Mouse (Mus musculus): ENCODE data around the gene Grin2c. TPM values are rescaled to one million over a fixed set of nuclear protein-coding genes. Genes with fewer than 3 reads are reported as not detected.

Grin2c gene
- total and polyA plus RNA-seq, 3 experiments, result not detected

- Histone ChIP-seq H3K4me1 (ENCODE audit: control insufficient read depth in 1 of 2, insufficient read depth in 2 of 2, low read length in 2 of 2) (no peaks in the 10 kb centered on the region), H3K36me3 (ENCODE audit: control insufficient read depth in 1 of 2, insufficient read depth in 2 of 2, low read length in 2 of 2) (no peaks in the 10 kb centered on the region; a peak in 1 of 4 replicates), H3K9me3 (replicated peaks; ENCODE audit: insufficient read depth, low read length) (no peaks in the 10 kb centered on the region), H3K79me2 (ENCODE audit: control insufficient read depth, insufficient read depth, low read length, poor library complexity) (no peaks in the 10 kb centered on the region), H3K27ac (ENCODE audit: control insufficient read depth, low read depth, low read length) (no peak overlapping the region), H3K9ac (ENCODE audit: control insufficient read depth, low read depth, low read length, poor library complexity, severe bottlenecking) (no peak overlapping the region), H3K27me3 (ENCODE audit: control insufficient read depth in 1 of 2, insufficient read depth in 2 of 2, low read length in 2 of 2) (no peaks in the 10 kb centered on the region), H3K4me3 (ENCODE audit: control insufficient read depth in 1 of 2, insufficient read depth in 1 of 2, low read depth in 2 of 2, low read length in 2 of 2) (no peak overlapping the region)
- no peak for TF ChIP-seq KAT2A (conservative IDR thresholded peaks at IDR 0.05; ENCODE audit: low read depth, low read length)
- no peak for TF ChIP-seq MAX (IDR thresholded peaks at IDR 0.05; ENCODE audit: low read length)
- no peak for TF ChIP-seq ZNF384 (IDR thresholded peaks at IDR 0.05; ENCODE audit: low read depth, low read length)
- TF ChIP-seq RAD21 (IDR thresholded peaks at IDR 0.05; ENCODE audit: low read depth, low read length), result no peak
- no peak for TF ChIP-seq NELFE (IDR thresholded peaks at IDR 0.05; ENCODE audit: low read depth, low read length)
- TF ChIP-seq RCOR1 (IDR thresholded peaks at IDR 0.05; ENCODE audit: low read depth, low read length), result no peak
- no peak for DNase-seq (ENCODE audit: low read depth, low spot score)
Observed at GRCm38 (mm10) chr11:115231924-115232323, 35.1 kb downstream of the Grin2c start.

DNA sequence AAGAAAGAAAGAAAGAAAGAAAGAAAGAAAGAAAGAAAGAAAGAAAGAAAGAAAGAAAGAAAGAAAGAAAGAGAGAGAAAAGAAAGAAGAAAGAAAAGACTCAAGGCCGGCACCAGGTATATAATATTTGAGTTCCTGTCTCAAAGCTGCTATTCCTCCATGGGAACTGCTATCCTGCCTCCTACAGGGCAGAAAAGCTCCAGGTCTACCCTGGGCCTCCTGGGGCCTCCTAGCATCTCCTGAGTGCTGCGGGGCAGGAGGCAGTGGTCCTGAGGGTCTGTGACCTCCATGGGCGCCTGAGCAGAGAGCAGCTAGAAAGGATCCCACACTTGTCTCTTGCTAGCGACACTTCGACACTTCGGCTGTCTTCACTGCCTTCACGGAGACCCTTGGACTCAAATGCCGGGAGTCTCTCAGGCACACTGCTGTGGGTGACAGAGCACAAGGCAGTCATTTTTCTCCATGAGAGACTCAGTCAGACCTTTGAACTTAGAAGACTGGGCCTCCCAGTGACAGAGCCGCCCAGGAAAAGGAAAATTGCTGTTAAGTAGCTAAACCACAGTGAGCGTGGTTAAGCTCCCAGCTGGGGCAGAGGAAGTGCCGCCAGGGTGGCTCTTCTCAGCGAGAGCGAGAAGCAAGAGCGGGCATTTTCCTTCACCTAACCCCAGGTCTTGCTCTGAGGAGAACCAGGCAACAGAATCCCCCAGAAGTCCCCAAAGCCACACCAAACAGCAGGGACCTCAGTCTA lies 35.7 kb downstream of the Grin2c start:
- peaks cover 0 to 3% of the 10 kb centered on the region in 2 experiments; a peak in 2 of 4 replicates for H3K4me1 ChIP-seq (ENCODE audit: control insufficient read depth in 1 of 2, insufficient read depth in 2 of 2, low read length in 2 of 2)
- no peak for DNase-seq (ENCODE audit: low read depth, low spot score)
- no peak overlapping the region for H3K4me3 ChIP-seq (ENCODE audit: control insufficient read depth in 1 of 2, insufficient read depth in 1 of 2, low read depth in 2 of 2, low read length in 2 of 2)
- no peak overlapping the region for H3K9ac ChIP-seq (ENCODE audit: control insufficient read depth, low read depth, low read length, poor library complexity, severe bottlenecking)
- H3K79me2 ChIP-seq (ENCODE audit: control insufficient read depth, insufficient read depth, low read length, poor library complexity), result no peaks in the 10 kb centered on the region
- no peaks in the 10 kb centered on the region; a peak in 1 of 4 replicates for H3K36me3 ChIP-seq (ENCODE audit: control insufficient read depth in 1 of 2, insufficient read depth in 2 of 2, low read length in 2 of 2)
- TF ChIP-seq MAFK (IDR thresholded peaks at IDR 0.05; ENCODE audit: borderline replicate concordance, low read depth, low read length), result no peak
- H3K27me3 ChIP-seq (ENCODE audit: control insufficient read depth in 1 of 2, insufficient read depth in 2 of 2, low read length in 2 of 2), result no peaks in the 10 kb centered on the region
- no peak overlapping the region for H3K27ac ChIP-seq (ENCODE audit: control insufficient read depth, low read depth, low read length)
- H3K9me3 ChIP-seq (replicated peaks; ENCODE audit: insufficient read depth, low read length), result no peaks in the 10 kb centered on the region

GRCm38 (mm10) chr11:115229021-115229930 lies 37.8 kb downstream of the Grin2c start:
- H3K36me3 ChIP-seq (ENCODE audit: control insufficient read depth in 1 of 2, insufficient read depth in 2 of 2, low read length in 2 of 2), result no peaks in the 10 kb centered on the region; a peak in 1 of 4 replicates

More at GRCm38 (mm10) chr11:115229021-115229930, 37.8 kb downstream of the Grin2c start:
- Histone ChIP-seq H3K9ac (ENCODE audit: control insufficient read depth, low read depth, low read length, poor library complexity, severe bottlenecking) (no peak overlapping the region), H3K9me3 (replicated peaks; ENCODE audit: insufficient read depth, low read length) (no peaks in the 10 kb centered on the region), H3K79me2 (ENCODE audit: control insufficient read depth, insufficient read depth, low read length, poor library complexity) (no peaks in the 10 kb centered on the region), H3K27ac (ENCODE audit: control insufficient read depth, low read depth, low read length) (no peak overlapping the region), H3K27me3 (ENCODE audit: control insufficient read depth in 1 of 2, insufficient read depth in 2 of 2, low read length in 2 of 2) (no peaks in the 10 kb centered on the region), H3K4me1 (ENCODE audit: control insufficient read depth in 1 of 2, insufficient read depth in 2 of 2, low read length in 2 of 2) (peaks cover 0 to 6% of the 10 kb centered on the region in 2 experiments; a peak in 2 of 4 replicates), H3K4me3 (ENCODE audit: control insufficient read depth in 1 of 2, insufficient read depth in 1 of 2, low read depth in 2 of 2, low read length in 2 of 2) (no peak overlapping the region)
- DNase-seq (ENCODE audit: low read depth, low spot score), result no peak
- TF ChIP-seq MAFK (IDR thresholded peaks at IDR 0.05; ENCODE audit: borderline replicate concordance, low read depth, low read length) (no peak), NRF1 (IDR thresholded peaks at IDR 0.05; ENCODE audit: insufficient read depth, low read depth, low read length, poor library complexity, severe bottlenecking) (no peak), USF1 (IDR thresholded peaks at IDR 0.05; ENCODE audit: low read depth, low read length) (no peak), HCFC1 (IDR thresholded peaks at IDR 0.05; ENCODE audit: low read depth, low read length) (no peak), GABPA (IDR thresholded peaks at IDR 0.05; ENCODE audit: low read depth, low read length) (no peak), TAL1 (IDR thresholded peaks at IDR 0.05; ENCODE audit: low read length) (no peak), RAD21 (IDR thresholded peaks at IDR 0.05; ENCODE audit: low read depth, low read length) (no peak), ETS1 (IDR thresholded peaks at IDR 0.05; ENCODE audit: low read depth, low read length) (no peak), BHLHE40 (IDR thresholded peaks at IDR 0.05; ENCODE audit: borderline replicate concordance, low read depth, low read length) (no peak), ZKSCAN1 (IDR thresholded peaks at IDR 0.05; ENCODE audit: low read depth, low read length) (no peak), ZMIZ1 (IDR thresholded peaks at IDR 0.05; ENCODE audit: low read depth, low read length) (no peak), SMC3 (IDR thresholded peaks at IDR 0.05; ENCODE audit: low read depth, low read length) (no peak)

Data from MEL (cell line).